In genomic region chr10:121309123-121309655, GRCm38 (mm10) we compare ENCODE assay signal across 8 mouse cellular contexts. TPM values are rescaled to one million over a fixed set of nuclear protein-coding genes. Genes with fewer than 3 reads are reported as not detected.
A peak's percentile ranks its signal among the peaks of the same experiment; 100 is the strongest.
DNase-seq lines count a peak whose midpoint lies in the region; ATAC-seq lines count a peak whose summit lies in the region.

No protein-coding gene starts in this region.

- no peaks in the 10 kb centered on the region for H3K9me3 ChIP-seq in forebrain, embryonic 11.5 days (ENCODE audit: control insufficient read depth, low read length)
- H3K9me3 ChIP-seq in limb, embryonic 12.5 days: no peaks in the 10 kb centered on the region

- H3K27me3 ChIP-seq in forebrain, embryonic 11.5 days (ENCODE audit: control insufficient read depth, insufficient read depth, low read length): peaks cover 22% of the 10 kb centered on the region
- H3K27me3 ChIP-seq in limb, embryonic 12.5 days: peaks cover 58% of the 10 kb centered on the region

- no peak overlapping the region for H3K27ac ChIP-seq in forebrain, embryonic 11.5 days (ENCODE audit: low read depth, low read length)
- no peak overlapping the region for H3K27ac ChIP-seq in limb, embryonic 12.5 days

- peak overlapping the region; percentile 70 for H3K4me3 ChIP-seq in forebrain, embryonic 11.5 days (ENCODE audit: low read depth, low read length)
- H3K4me3 ChIP-seq in limb, embryonic 12.5 days (replicated peaks): no peak overlapping the region; the same call in 1 of the 2 replicates

- H3K36me3 ChIP-seq in forebrain, embryonic 11.5 days (ENCODE audit: control insufficient read depth, insufficient read depth, low read length): no peaks in the 10 kb centered on the region
- H3K36me3 ChIP-seq in limb, embryonic 12.5 days: no peaks in the 10 kb centered on the region

- 19% methylated on average over 11 of the region's 11 CpGs for WGBS in forebrain, embryonic 11.5 days
- 24% methylated on average over 11 of the region's 11 CpGs for WGBS in limb, embryonic 12.5 days

- DNase-seq in adrenal gland, postnatal 14 days: peak; percentile 43
- no peak for DNase-seq in adrenal gland, adult 18-20 months (ENCODE audit: low spot score in 2 of 2)
- peak; percentile 34 for DNase-seq in CD4-positive helper T cell, adult 2 months (ENCODE audit: low read depth, low spot score)
- peak; percentile 59 for DNase-seq in forebrain, embryonic 11.5 days (ENCODE audit: low spot score)
- DNase-seq in thymus, postnatal 14 days: no peak
- no peak for DNase-seq in layer of hippocampus, adult 8-10 months (ENCODE audit: low spot score in 2 of 2)
- DNase-seq in heart, postnatal 14 days: no peak

- intact Hi-C loops in heart, postnatal 14 days (cut with DNase I): no loop called here

- ATAC-seq in forebrain, embryonic 11.5 days (replicated peaks; ENCODE audit: low FRiP score): no peak
- ATAC-seq in limb, embryonic 12.5 days (ENCODE audit: insufficient number of reproducible peaks, insufficient read depth, low FRiP score, low TSS enrichment, low read depth): no peak

- peaks cover 12% of the 10 kb centered on the region; the same call in 1 of the 2 replicates for H3K4me1 ChIP-seq in forebrain, embryonic 11.5 days (replicated peaks; ENCODE audit: control insufficient read depth, insufficient read depth, low read length)
- peaks cover 25% of the 10 kb centered on the region for H3K4me1 ChIP-seq in limb, embryonic 12.5 days (replicated peaks)

- no peak overlapping the region for H3K9ac ChIP-seq in forebrain, embryonic 11.5 days (ENCODE audit: low read length)
- no peak overlapping the region for H3K9ac ChIP-seq in limb, embryonic 12.5 days (replicated peaks)

- peak overlapping the region; percentile 99 for H3K4me2 ChIP-seq in forebrain, embryonic 11.5 days (ENCODE audit: low read depth, low read length, severe bottlenecking)
- H3K4me2 ChIP-seq in limb, embryonic 12.5 days: peak overlapping the region; percentile 99; the same call in 1 of the 2 replicates

RNA-seq across cellular contexts. Expression of gene Tbc1d30, which starts 41.9 kb away (rescaled TPM):
- 3.9 and 4.2 TPM in 2 replicates for total RNA-seq in adrenal gland, postnatal 14 days (2021)
- 1 to 10 TPM; 2.6 to 8.3 TPM for total RNA-seq in adrenal gland, adult 18-20 months (2021)
- 3.0 and 3.3 TPM in 2 replicates for polyA plus RNA-seq in forebrain, embryonic 11.5 days (2014; fragmentation: Nextera tagmentation; extraction: Ambion mirVana)
- 0.63 and 0.77 TPM in 2 replicates for polyA plus RNA-seq in limb, embryonic 12.5 days (2016; fragmentation: Nextera tagmentation; extraction: Ambion mirVana)
- 10 to 100 TPM; 38.6 to 44.0 (median 40.6) TPM for total RNA-seq in layer of hippocampus, adult 8-10 months (2022)
- total RNA-seq in heart, postnatal 14 days (2021): 1 to 10 TPM; 1.8 to 2.2 TPM

RNA-seq across cellular contexts. Expression of gene Gns, which starts 55.7 kb away (rescaled TPM):
- 126 and 138 TPM in 2 replicates for total RNA-seq in adrenal gland, postnatal 14 days (2021)
- total RNA-seq in adrenal gland, adult 18-20 months (2021): 100 to 1,000 TPM; 154 to 231 TPM
- polyA plus RNA-seq in forebrain, embryonic 11.5 days (2014; fragmentation: Nextera tagmentation; extraction: Ambion mirVana): 43.1 and 45.6 TPM in 2 replicates
- polyA plus RNA-seq in limb, embryonic 12.5 days (2016; fragmentation: Nextera tagmentation; extraction: Ambion mirVana): 38.7 and 42.1 TPM in 2 replicates
- total RNA-seq in layer of hippocampus, adult 8-10 months (2022): 100 to 1,000 TPM in 2 of 4 experiments, 10 to 100 TPM in 2; 86.0 to 149 (median 114) TPM
- 10 to 100 TPM; 64.2 to 74.3 TPM for total RNA-seq in heart, postnatal 14 days (2021)

Comparison
In these comparisons a context has a peak if more than half of its experiments do, and no peak if none do; other contexts are left out.
1. DNase-seq: peak in adrenal gland, postnatal 14 days (single experiment), CD4-positive helper T cell, adult 2 months (single experiment) and forebrain, embryonic 11.5 days (single experiment); none in adrenal gland, adult 18-20 months (0 of 2), thymus, postnatal 14 days (single experiment), layer of hippocampus, adult 8-10 months (0 of 2) and heart, postnatal 14 days (0 of 2).